Mouse (Mus musculus) brain, embryonic 14.5 days (tissue): ENCODE measurements around the gene Lgals4.

Experiments used
- CTCF ChIP-seq: fragments of 200-500 bp; IDR thresholded peaks from 2 replicates; pipeline ENCODE4 v1.5.1; 2012; ENCODE audit warnings: inconsistent platforms, mild to moderate bottlenecking, moderate library complexity, borderline replicate concordance; ENCODE audit not compliant: insufficient read depth, insufficient read length; ENCODE audit errors: extremely low read depth
- POLR2A ChIP-seq: fragments of 200-500 bp; IDR thresholded peaks from 2 replicates; pipeline ENCODE4 v1.6.1; 2012; ENCODE audit warnings: mild to moderate bottlenecking, inconsistent platforms, borderline replicate concordance; ENCODE audit not compliant: poor library complexity, insufficient read depth, insufficient read length, severe bottlenecking; ENCODE audit errors: extremely low read depth

GRCm38 (mm10) chr7:28829821-28830220, 3.8 kb upstream of the Lgals4 start:
- TF ChIP-seq CTCF, result no peak
- TF ChIP-seq POLR2A, result no peak
